Mouse (Mus musculus) embryonic fibroblast, embryonic 13.5 days (primary cell): ENCODE results near the gene Fam136a.

Source experiments
- CTCF ChIP-seq: IDR thresholded peaks from 2 replicates; pipeline ENCODE4 v1.5.1; 2011; ENCODE audit warnings: mild to moderate bottlenecking, control low read depth, low read length, moderate library complexity, borderline replicate concordance; ENCODE audit not compliant: insufficient read depth
- POLR2A ChIP-seq: IDR thresholded peaks from 2 replicates; pipeline ENCODE4 v1.6.1; 2011; ENCODE audit warnings: low read depth, mild to moderate bottlenecking, control low read depth, low read length, moderate library complexity

DNA sequence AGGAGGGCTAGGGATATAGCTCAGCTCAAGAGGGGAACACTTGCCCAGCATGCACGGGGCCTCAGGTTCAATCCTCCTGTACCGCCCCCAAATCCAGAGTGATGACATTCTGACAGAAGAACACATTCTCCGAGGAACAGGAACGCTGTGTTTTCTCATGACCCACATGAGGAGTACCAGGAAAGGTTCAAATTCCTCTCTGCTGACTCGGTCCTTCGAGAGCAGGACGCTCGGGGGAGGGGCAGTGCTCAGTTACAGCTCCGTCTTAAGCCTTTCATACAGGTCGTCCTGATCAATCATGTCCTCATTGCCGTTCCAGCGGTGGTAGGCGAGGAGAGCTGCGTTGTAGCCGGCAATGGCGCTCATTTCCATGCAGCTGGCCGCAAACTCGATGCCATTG is 23.0 kb downstream of the Fam136a start:
- TF ChIP-seq POLR2A (no peak), CTCF (no peak)
